Mouse (Mus musculus) neutrophil, adult 5-6 weeks (primary cell): ENCODE data around the gene Mocs2. TPM values are rescaled to one million over a fixed set of nuclear protein-coding genes. Genes with fewer than 3 reads are reported as not detected.
A peak's percentile ranks its signal among the peaks of the same experiment; 100 is the strongest.

Source experiments
- ATAC-seq: fragments of 151-379, 151-347 bp; 2 replicates; pipeline ENCODE4 v1.8.0; 2017; ENCODE audit warnings: mild to moderate bottlenecking, moderate TSS enrichment; ENCODE audit not compliant: insufficient number of reproducible peaks, poor library complexity, low FRiP score, severe bottlenecking; ENCODE audit errors: extremely low read depth
- total RNA-seq: library from RNA; stranded (forward); fragments of 200-1000 nt; gene quantifications from 2 replicates; pipeline ENCODE4 v1.2.3, GENCODE M21; 2017

The Mocs2 gene
- total RNA-seq, 1 experiment from 2014 or later: 23.5 TPM

DNA sequence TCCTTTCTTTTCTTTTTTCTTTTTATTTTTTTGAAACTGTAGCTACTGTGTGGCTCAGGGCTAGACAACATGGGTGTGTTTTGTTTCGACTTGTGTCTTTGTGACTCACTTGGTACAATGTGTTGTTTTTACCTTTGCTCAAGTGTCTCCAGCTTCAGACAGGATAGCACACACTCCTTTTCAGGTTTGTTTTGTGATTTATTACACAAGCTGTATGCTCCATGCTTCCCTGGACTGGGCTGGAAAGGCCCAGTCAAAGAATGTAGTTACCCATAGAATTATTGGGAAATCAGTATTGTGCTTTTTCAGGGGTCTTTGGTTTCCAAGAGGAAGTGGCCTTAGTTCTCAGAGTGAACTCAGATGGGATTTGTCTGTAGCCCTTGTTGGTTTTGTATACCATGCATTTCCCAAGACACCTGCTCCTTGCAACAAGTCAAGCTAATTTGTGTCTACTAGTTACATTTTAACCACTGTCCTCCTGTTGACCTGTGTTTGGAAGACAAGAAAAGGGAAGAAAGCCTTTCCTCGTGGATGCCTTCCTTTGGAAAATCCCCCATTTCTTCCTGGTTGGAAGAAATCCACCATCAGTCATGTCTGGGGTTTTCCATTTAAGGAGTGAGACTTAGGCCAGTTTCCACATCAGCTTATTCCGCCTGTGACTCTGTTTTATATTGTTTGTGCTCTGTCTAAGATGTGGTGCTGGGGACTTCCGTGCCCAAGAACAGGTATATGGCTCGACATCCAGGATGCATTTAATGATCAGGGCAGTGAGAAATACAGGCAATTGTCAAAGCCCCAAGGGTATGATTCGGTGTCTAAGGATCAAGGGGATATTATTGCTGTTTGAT, 34.5 kb downstream of the Mocs2 start:
- ATAC-seq: no peak

DNA sequence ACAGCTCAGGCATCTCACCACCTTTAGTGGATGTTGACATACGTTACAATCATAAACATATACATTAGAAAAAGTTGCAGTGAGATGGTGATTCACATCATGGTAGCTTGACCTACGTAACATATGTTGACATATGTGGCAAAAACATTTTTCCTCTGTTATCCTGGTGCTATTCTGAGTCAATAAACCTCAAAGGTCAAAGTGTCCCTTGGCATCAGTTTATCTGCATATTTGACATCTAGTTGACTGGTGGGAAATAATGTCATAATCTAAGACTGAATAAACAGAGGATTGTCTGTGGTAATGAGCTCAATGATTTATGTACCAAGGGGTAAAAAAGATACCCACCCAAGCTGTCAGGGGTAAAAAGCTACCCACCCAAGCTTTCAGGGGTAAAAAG, 35.1 kb downstream of the Mocs2 start:
- no peak for ATAC-seq

DNA sequence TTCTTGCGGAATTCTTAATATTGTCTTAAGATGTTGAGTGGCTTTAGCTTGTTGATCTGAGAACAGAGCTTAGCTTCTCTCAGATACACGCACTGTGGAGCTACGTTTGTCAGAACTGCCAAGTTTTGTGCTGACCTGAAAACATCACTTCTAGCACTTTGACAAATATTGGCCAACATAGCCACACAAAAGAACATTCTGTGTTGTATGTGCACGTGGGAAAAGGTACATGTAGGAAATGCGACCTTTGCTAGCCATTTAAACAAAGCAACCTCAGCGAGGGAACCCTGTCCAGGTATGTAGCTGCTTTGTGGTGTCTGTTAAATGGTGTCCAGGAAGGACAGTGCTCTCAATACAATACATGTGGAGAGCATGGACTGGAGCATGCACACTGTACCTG, 36.0 kb downstream of the Mocs2 start:
- no peak for ATAC-seq

DNA sequence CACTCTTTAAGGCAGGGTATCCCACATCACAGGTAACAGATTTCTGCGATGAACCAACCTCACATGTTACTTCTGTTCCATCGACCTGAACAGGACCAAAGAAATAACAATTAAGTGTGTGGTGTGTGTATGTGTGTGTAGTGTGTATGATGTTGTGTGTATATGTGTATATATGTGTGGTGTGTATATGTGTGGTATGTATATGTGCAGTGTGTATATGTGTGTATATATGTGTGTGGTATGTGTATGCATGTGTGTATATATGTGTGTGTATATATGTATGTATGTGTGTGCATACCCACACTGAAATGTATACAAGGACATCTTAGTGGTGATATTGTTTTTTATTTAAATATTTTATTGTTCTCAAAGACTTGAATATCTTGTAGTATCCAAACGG, 36.4 kb downstream of the Mocs2 start:
- no peak for ATAC-seq

DNA sequence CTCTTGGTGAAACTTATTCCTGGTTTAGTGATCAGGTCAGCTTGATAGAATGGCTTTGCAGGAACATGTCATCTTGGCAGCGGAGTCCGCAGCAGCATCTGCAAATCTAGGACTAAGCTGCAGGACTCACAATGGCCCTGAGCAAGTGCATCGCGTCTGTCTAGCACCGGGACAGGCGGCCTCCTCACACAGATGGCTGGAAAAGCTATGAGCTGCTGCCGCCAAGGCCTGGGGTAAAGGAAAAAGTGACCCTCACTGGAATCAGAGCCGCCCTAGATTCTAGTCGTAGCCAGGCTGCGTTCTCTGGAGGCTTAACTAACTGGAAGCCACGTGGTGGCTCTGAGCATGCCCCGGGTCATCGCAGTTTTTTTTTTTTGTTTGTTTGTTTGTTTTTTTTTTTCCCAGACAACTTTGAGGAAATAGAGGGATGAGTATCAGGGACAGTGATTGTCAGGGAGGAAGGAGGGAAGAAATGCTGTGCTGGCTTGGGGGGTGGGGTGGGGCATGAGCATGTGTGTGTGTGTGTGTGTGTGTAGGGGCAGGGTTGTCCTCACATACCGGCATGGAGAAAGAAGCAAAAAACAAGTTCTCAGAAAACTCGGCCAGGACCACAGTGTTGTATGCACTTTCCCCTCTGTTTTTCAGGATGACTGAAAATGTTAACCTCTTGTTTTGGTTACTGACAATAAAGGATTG, 37.7 kb downstream of the Mocs2 start:
- 0 out of 2 replicates have a peak, but pooled peaks have one; percentile 26 for ATAC-seq

DNA sequence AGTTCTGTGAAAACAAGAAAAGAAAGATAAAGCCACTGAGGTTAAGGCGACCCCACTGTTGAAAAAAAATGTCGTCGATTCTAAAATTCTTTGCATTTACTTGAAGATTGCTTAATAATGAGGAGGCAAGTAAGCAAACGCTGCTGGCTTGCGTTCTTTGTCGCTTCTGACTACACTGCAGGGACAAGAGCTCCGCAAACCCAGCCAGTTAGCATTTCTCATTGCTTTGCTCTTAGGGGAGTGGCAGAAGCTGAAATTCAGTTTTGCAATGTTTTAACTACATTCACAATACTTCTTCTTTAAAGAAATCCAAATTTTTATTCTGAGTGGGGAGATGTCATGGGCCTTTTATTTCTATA, 38.2 kb downstream of the Mocs2 start:
- no peak for ATAC-seq

DNA sequence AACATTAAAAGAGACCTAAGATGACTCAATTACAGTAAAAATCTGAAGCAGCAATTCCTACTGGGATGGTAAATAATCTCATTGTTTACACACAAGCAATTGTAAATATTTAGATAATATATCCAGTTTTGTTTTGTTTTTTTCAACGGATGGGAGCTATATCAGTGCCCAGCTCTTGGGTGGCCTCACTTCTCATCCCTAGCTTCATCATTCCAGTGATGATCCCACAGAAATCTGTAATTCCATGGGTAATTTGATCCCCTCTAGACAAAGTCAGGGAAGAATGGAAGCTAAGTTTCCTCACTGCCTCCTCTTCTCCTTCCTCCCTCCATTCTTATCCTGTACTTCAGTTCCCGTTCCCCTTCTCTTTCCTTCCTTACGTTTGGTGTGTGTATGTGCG, 39.5 kb downstream of the Mocs2 start:
- ATAC-seq: no peak

DNA sequence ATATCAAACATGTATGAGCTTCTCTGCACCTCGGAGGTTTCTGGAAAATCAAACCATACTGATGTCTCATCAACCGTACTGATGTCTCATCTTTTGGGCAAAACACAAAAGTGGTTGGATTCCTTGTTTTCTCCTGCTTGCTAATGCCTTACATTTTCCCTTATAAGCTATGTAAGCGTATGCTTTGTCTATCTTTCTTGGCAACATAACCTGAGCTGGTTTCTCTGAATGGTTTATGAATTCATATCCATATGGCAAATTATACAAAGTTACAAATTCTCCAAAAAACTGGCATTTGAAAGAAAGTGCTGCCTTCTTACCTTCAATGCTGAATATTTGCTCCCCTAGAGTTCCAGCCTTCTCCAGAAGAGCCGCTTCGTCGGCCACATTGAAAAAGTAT, 56.7 kb downstream of the Mocs2 start:
- ATAC-seq: no peak

DNA sequence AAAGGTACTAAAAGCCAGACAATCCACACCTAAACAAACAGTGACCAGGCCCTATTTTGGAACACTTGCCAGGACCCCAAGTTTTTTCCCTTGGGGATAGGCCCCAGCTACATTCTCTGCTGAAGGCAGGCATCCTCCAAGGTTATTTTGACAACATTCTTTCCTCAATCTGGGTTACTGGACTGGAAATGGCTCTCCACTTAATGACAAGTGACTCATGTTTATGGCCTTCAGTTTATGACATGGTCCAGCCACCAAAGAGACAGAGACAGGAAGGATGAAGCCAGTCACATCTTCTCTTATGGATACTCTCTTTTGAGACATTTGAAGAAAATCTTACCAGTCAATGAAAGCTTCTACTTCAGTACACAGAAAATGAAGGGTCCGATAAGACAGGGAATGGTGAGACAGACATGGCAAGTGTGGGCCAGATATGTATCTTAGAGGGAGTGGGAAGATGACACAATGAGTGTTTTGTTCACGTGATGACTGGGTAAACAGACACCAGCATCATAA, 58.0 kb downstream of the Mocs2 start:
- ATAC-seq: no peak

DNA sequence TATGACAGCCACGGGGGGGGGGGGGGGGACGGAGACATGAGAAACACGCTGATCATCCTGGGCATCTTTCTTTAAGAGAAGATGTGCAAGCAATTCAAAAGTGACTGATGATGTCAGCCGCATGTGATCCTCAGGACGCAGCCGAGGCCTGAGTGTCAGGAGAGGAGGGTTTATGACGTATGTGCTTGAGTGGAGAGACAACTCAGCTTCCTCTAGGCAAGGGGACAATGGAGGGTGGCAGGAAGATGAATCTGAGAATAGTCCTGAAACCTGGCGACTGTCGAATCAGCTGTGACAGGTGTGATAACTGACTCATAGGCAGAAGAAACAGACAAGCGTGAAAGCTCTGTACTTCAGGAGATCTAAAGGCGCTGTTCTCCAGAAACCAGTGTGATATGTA, 60.6 kb downstream of the Mocs2 start:
- ATAC-seq: no peak

Other genes starting within 250 kb of the Mocs2 start
- gene Itga2, start 113.9 kb downstream of the Mocs2 start, total RNA-seq: 3.4 and 4.8 TPM in 2 replicates